In the genomic region with DNA sequence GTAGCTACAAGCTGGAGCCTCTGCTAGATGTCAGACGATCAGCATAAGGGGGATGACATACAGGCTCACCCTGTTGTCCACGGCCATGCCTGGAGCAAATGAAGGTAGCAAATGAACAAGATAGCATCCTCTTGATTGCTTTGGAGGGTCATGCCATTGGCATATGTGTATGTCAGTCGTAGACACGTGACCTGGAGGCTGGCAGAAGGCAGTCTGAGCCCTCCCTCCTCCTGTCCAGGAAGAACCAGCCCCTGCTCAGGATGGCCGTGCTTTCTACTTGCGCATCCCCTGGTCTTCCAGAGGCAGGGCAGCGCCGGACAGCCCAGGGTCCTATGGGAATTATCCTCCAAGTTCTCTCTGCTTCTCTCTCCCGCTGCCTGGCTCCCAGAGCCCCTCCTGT, we compare ENCODE assay signal across 19 mouse cellular contexts. TPM values are rescaled to one million over a fixed set of nuclear protein-coding genes. Genes with fewer than 3 reads are reported as not detected.
DNase-seq lines count a peak whose midpoint lies in the region; ATAC-seq and TF ChIP-seq lines count a peak whose summit lies in the region.
"Had no signal": no experiment of that assay in that cellular context is flagged by ENCODE, and none has a peak within 500 bp of the region (broad histone marks: within the 10 kb centered on the region; RNA-seq: fewer than 3 reads in every experiment).

No protein-coding gene starts in this region.

- 83% methylated on average over 9 of the region's 9 CpGs for WGBS in forebrain, embryonic 10.5 days
- 78% methylated on average over 9 of the region's 9 CpGs for WGBS in forebrain, embryonic 11.5 days
- WGBS in hindbrain, embryonic 14.5 days = 57% methylated on average over 9 of the region's 9 CpGs

- DNase-seq in forebrain, embryonic 10.5 days (ENCODE audit: extremely low spot score, low spot score) = no peak
- DNase-seq in forebrain, embryonic 11.5 days (ENCODE audit: low spot score) = no peak
- no peak for DNase-seq in testis, postnatal 14 days (ENCODE audit: low spot score)
- no peak for DNase-seq in hindbrain, embryonic 14.5 days (ENCODE audit: low spot score)
- no peak for DNase-seq in adrenal gland, postnatal 36 days
- DNase-seq: cerebellum, adult 8-10 months; gastrocnemius, postnatal 10 days; heart, adult 2 months; kidney, adult 8-10 months; kidney, postnatal 25 days; layer of hippocampus, adult 9-11 months; lung, postnatal 14 days; thymus, postnatal 25 days had no signal

- TF ChIP-seq POLR2A in testis, adult 2 months (IDR thresholded peaks at IDR 0.05; ENCODE audit: control insufficient read depth, low read depth, low read length) = no peak

- no peaks in the 10 kb centered on the region for H3K36me3 ChIP-seq in forebrain, embryonic 10.5 days (replicated peaks)
- no peaks in the 10 kb centered on the region for H3K36me3 ChIP-seq in forebrain, embryonic 11.5 days (ENCODE audit: control insufficient read depth, insufficient read depth, low read length)
- no peaks in the 10 kb centered on the region for H3K36me3 ChIP-seq in testis, adult 2 months (ENCODE audit: control insufficient read depth, insufficient read depth, low read length)
- H3K36me3 ChIP-seq in hindbrain, embryonic 14.5 days (replicated peaks; ENCODE audit: control insufficient read depth, insufficient read depth) = peaks cover 7% of the 10 kb centered on the region
- H3K36me3 ChIP-seq: embryonic facial prominence, embryonic 15.5 days had no signal

- ATAC-seq in forebrain, embryonic 11.5 days (replicated peaks; ENCODE audit: low FRiP score) = no peak
- ATAC-seq in hindbrain, embryonic 14.5 days (ENCODE audit: low FRiP score) = no peak
- ATAC-seq in granulocyte monocyte progenitor cell, adult 5-6 weeks (replicated peaks; ENCODE audit: poor library complexity, severe bottlenecking) = no peak
- ATAC-seq: inflammation-experienced regulatory T-cells, adult 6 months had no signal

- no peak overlapping the region for H3K4me3 ChIP-seq in forebrain, embryonic 10.5 days
- H3K4me3 ChIP-seq in forebrain, embryonic 11.5 days (ENCODE audit: low read depth, low read length) = no peak overlapping the region
- H3K4me3 ChIP-seq in testis, adult 2 months (ENCODE audit: control insufficient read depth, low read depth, low read length) = peak overlapping the region; percentile 1
- no peak overlapping the region for H3K4me3 ChIP-seq in hindbrain, embryonic 14.5 days (replicated peaks; ENCODE audit: low read length)
- H3K4me3 ChIP-seq: embryonic facial prominence, embryonic 15.5 days; heart, adult 2 months; megakaryocyte, embryonic 14.5 days had no signal

- no peaks in the 10 kb centered on the region for H3K9me3 ChIP-seq in forebrain, embryonic 10.5 days
- H3K9me3 ChIP-seq in forebrain, embryonic 11.5 days (ENCODE audit: control insufficient read depth, low read length) = no peaks in the 10 kb centered on the region
- H3K9me3 ChIP-seq in hindbrain, embryonic 14.5 days (ENCODE audit: control insufficient read depth, low read length) = no peaks in the 10 kb centered on the region
- H3K9me3 ChIP-seq: embryonic facial prominence, embryonic 15.5 days had no signal

- peaks cover 42% of the 10 kb centered on the region for H3K4me1 ChIP-seq in forebrain, embryonic 10.5 days
- peaks cover 7% of the 10 kb centered on the region for H3K4me1 ChIP-seq in forebrain, embryonic 11.5 days (replicated peaks; ENCODE audit: control insufficient read depth, insufficient read depth, low read length)
- no peaks in the 10 kb centered on the region for H3K4me1 ChIP-seq in testis, adult 2 months (ENCODE audit: control insufficient read depth, insufficient read depth, low read length)
- peaks cover 23% of the 10 kb centered on the region; the same call in 1 of the 2 replicates for H3K4me1 ChIP-seq in hindbrain, embryonic 14.5 days (replicated peaks; ENCODE audit: control insufficient read depth, insufficient read depth, low read length)
- H3K4me1 ChIP-seq: embryonic facial prominence, embryonic 15.5 days; megakaryocyte, embryonic 14.5 days had no signal

- H3K27ac ChIP-seq in forebrain, embryonic 10.5 days = 0 out of 2 replicates have a peak overlapping the region, but pooled peaks have one; percentile 0
- no peak overlapping the region for H3K27ac ChIP-seq in forebrain, embryonic 11.5 days (ENCODE audit: low read depth, low read length)
- H3K27ac ChIP-seq in testis, adult 2 months (ENCODE audit: control insufficient read depth, insufficient read depth, low read depth, low read length) = no peak overlapping the region
- H3K27ac ChIP-seq in hindbrain, embryonic 14.5 days = no peak overlapping the region
- H3K27ac ChIP-seq: embryonic facial prominence, embryonic 15.5 days; heart, adult 2 months had no signal

- TF ChIP-seq CTCF in testis, adult 2 months (IDR thresholded peaks at IDR 0.05; ENCODE audit: control insufficient read depth, insufficient read depth, insufficient replicate concordance, low read depth, low read length) = no peak

- H3K27me3 ChIP-seq in forebrain, embryonic 10.5 days (ENCODE audit: poor library complexity, severe bottlenecking) = peaks cover 99% of the 10 kb centered on the region
- peaks cover 33% of the 10 kb centered on the region for H3K27me3 ChIP-seq in forebrain, embryonic 11.5 days (ENCODE audit: control insufficient read depth, insufficient read depth, low read length)
- H3K27me3 ChIP-seq in testis, adult 2 months (ENCODE audit: control insufficient read depth, insufficient read depth, low read length) = no peaks in the 10 kb centered on the region
- peaks cover 14% of the 10 kb centered on the region for H3K27me3 ChIP-seq in hindbrain, embryonic 14.5 days (ENCODE audit: control insufficient read depth, insufficient read depth, low read length)

- H3K4me2 ChIP-seq in forebrain, embryonic 11.5 days (ENCODE audit: low read depth, low read length, severe bottlenecking) = no peak overlapping the region
- H3K4me2 ChIP-seq in hindbrain, embryonic 14.5 days (replicated peaks) = no peak overlapping the region
- H3K4me2 ChIP-seq: embryonic facial prominence, embryonic 15.5 days had no signal

- H3K9ac ChIP-seq in forebrain, embryonic 11.5 days (ENCODE audit: low read length) = no peak overlapping the region
- peak overlapping the region; percentile 32; the same call in 1 of the 2 replicates for H3K9ac ChIP-seq in hindbrain, embryonic 14.5 days
- H3K9ac ChIP-seq: embryonic facial prominence, embryonic 15.5 days had no signal

RNA-seq across cellular contexts. Expression of gene Phf12, which starts 23.6 kb away (rescaled TPM):
- polyA plus RNA-seq in forebrain, embryonic 10.5 days (2016; fragmentation: Nextera tagmentation; extraction: Ambion mirVana) = 17.0 and 20.7 TPM in 2 replicates
- polyA plus RNA-seq in forebrain, embryonic 11.5 days (2014; fragmentation: Nextera tagmentation; extraction: Ambion mirVana) = 29.6 and 30.5 TPM in 2 replicates
- polyA plus RNA-seq in testis, adult 2 months (2012; rRNA removed) = 24.6 and 26.7 TPM in 2 replicates
- 14.2 and 15.4 TPM in 2 replicates for polyA plus RNA-seq in hindbrain, embryonic 14.5 days (2014; fragmentation: Nextera tagmentation; extraction: Ambion mirVana)
- 55.7 and 57.7 TPM in 2 replicates for total RNA-seq in granulocyte monocyte progenitor cell, adult 5-6 weeks (2014; fragmentation: Nextera tagmentation)
- 16.2 and 28.2 TPM in 2 replicates for total RNA-seq in granulocyte monocyte progenitor cell, adult 5-6 weeks (2017)
- total RNA-seq in adrenal gland, postnatal 36 days (2021) = 10 to 100 TPM; 46.6 to 50.8 TPM

RNA-seq across cellular contexts. Expression of gene Sez6, which starts 28.3 kb away (rescaled TPM):
- 2.8 and 4.3 TPM in 2 replicates for polyA plus RNA-seq in forebrain, embryonic 10.5 days (2016; fragmentation: Nextera tagmentation; extraction: Ambion mirVana)
- 14.3 and 16.7 TPM in 2 replicates for polyA plus RNA-seq in forebrain, embryonic 11.5 days (2014; fragmentation: Nextera tagmentation; extraction: Ambion mirVana)
- 7.0 and 8.3 TPM in 2 replicates for polyA plus RNA-seq in testis, adult 2 months (2012; rRNA removed)
- polyA plus RNA-seq in hindbrain, embryonic 14.5 days (2014; fragmentation: Nextera tagmentation; extraction: Ambion mirVana) = 110 TPM in 2 replicates
- total RNA-seq in granulocyte monocyte progenitor cell, adult 5-6 weeks (2014; fragmentation: Nextera tagmentation) = not detected in 2 replicates
- total RNA-seq in granulocyte monocyte progenitor cell, adult 5-6 weeks (2017) = not detected in 2 replicates
- total RNA-seq in adrenal gland, postnatal 36 days (2021) = 1 to 10 TPM; 1.7 to 1.9 TPM
- polyA plus RNA-seq: heart, postnatal 0 days had no signal
